Comparison of ENCODE assay signal across 9 mouse cellular contexts in genomic region chr4:21689492-21689941, GRCm38 (mm10). TPM values are rescaled to one million over a fixed set of nuclear protein-coding genes. Genes with fewer than 3 reads are reported as not detected.
DNase-seq lines count a peak whose midpoint lies in the region; ATAC-seq and TF ChIP-seq lines count a peak whose summit lies in the region.
"Had no signal": no experiment of that assay in that cellular context is flagged by ENCODE, and none has a peak within 500 bp of the region (broad histone marks: within the 10 kb centered on the region; RNA-seq: fewer than 3 reads in every experiment).

No protein-coding gene starts in this region.

- H3K4me1 ChIP-seq in forebrain, postnatal 0 days (ENCODE audit: insufficient read depth) = 0 out of 2 replicates have a peak, but pooled peaks cover 4% of the 10 kb centered on the region
- H3K4me1 ChIP-seq in midbrain, embryonic 14.5 days (ENCODE audit: control insufficient read depth, insufficient read depth, low read length) = peaks cover 13% of the 10 kb centered on the region

- WGBS in forebrain, postnatal 0 days = under 1% methylated on average over 18 of the region's 18 CpGs
- WGBS in midbrain, embryonic 14.5 days = under 1% methylated on average over 18 of the region's 18 CpGs

- peak; percentile 87 for DNase-seq in heart, adult 11 months
- DNase-seq in heart, postnatal 10 days = no peak
- DNase-seq in R1 (ENCODE audit: low read depth, low spot score) = peak; percentile 31
- DNase-seq in forebrain, postnatal 0 days = peak; percentile 48
- peak; percentile 69 for DNase-seq in midbrain, embryonic 14.5 days
- DNase-seq in spleen, postnatal 4 days (ENCODE audit: low spot score in 2 of 2) = no peak
- no peak for DNase-seq in spleen, postnatal 10 days (ENCODE audit: low spot score in 2 of 2)
- DNase-seq in left cerebral cortex, adult 9 months (ENCODE audit: low spot score in 2 of 2) = no peak

- H3K27ac ChIP-seq in forebrain, postnatal 0 days (ENCODE audit: low read depth, low read length) = no peak overlapping the region
- H3K27ac ChIP-seq in midbrain, embryonic 14.5 days (replicated peaks; ENCODE audit: low read depth, low read length) = no peak overlapping the region

- peaks cover 76% of the 10 kb centered on the region for H3K27me3 ChIP-seq in forebrain, postnatal 0 days (ENCODE audit: insufficient read depth, low read length)
- H3K27me3 ChIP-seq in midbrain, embryonic 14.5 days (ENCODE audit: control insufficient read depth, insufficient read depth, low read length) = peaks cover 81% of the 10 kb centered on the region

- peak overlapping the region; percentile 65; the same call in 1 of the 2 replicates for H3K4me2 ChIP-seq in forebrain, postnatal 0 days (ENCODE audit: low read depth)
- peak overlapping the region; percentile 77 for H3K4me2 ChIP-seq in midbrain, embryonic 14.5 days (ENCODE audit: low read length)

- no peak for TF ChIP-seq CTCF in forebrain, postnatal 0 days (IDR thresholded peaks at IDR 0.05; ENCODE audit: low read depth)

- no peaks in the 10 kb centered on the region for H3K36me3 ChIP-seq in forebrain, postnatal 0 days (ENCODE audit: insufficient read depth)
- no peaks in the 10 kb centered on the region for H3K36me3 ChIP-seq in midbrain, embryonic 14.5 days (ENCODE audit: control insufficient read depth, insufficient read depth, low read length)

- H3K4me3 ChIP-seq in forebrain, postnatal 0 days (ENCODE audit: low read depth, low read length) = no peak overlapping the region; the same call in 1 of the 2 replicates
- H3K4me3 ChIP-seq in midbrain, embryonic 14.5 days (replicated peaks; ENCODE audit: low read depth, low read length) = peak overlapping the region; percentile 39; the same call in 1 of the 2 replicates

- ATAC-seq in forebrain, postnatal 0 days = no peak
- ATAC-seq in midbrain, embryonic 14.5 days (ENCODE audit: low FRiP score, low TSS enrichment) = peak; percentile 24; the same call in 1 of the 2 replicates

- no peak overlapping the region for H3K9ac ChIP-seq in forebrain, postnatal 0 days
- no peak overlapping the region for H3K9ac ChIP-seq in midbrain, embryonic 14.5 days (replicated peaks; ENCODE audit: low read length)

- 0 out of 2 replicates have a peak, but pooled peaks cover 6% of the 10 kb centered on the region for H3K9me3 ChIP-seq in forebrain, postnatal 0 days (ENCODE audit: low read length)
- H3K9me3 ChIP-seq in midbrain, embryonic 14.5 days (ENCODE audit: control insufficient read depth, low read length) = 0 out of 2 replicates have a peak, but pooled peaks cover 3% of the 10 kb centered on the region

- intact Hi-C loops in heart, postnatal 10 days (cut with DNase I) = loop anchor here (5.0 kb wide), 1 partner anchor 793 kb away; no protein-coding TSS in a partner anchor

RNA-seq across cellular contexts. Expression of gene Prdm13, which starts 3.8 kb away (rescaled TPM):
- not detected for total RNA-seq in heart, postnatal 10 days (2021)
- 0.38 and 1.5 TPM in 2 replicates for total RNA-seq in forebrain, postnatal 0 days (2014; rRNA removed)
- not detected in 2 replicates for polyA plus RNA-seq in forebrain, postnatal 0 days (2015; fragmentation: Nextera tagmentation; extraction: Ambion mirVana)
- 0.42 and 0.63 TPM in 2 replicates for polyA plus RNA-seq in midbrain, embryonic 14.5 days (2014; fragmentation: Nextera tagmentation; extraction: Ambion mirVana)
- polyA plus RNA-seq: gonadal fat pad, adult 2 months had no signal

RNA-seq across cellular contexts. Expression of gene Ccnc, which starts 38.0 kb away (rescaled TPM):
- total RNA-seq in heart, postnatal 10 days (2021) = 10 to 100 TPM; 13.9 to 18.1 TPM
- 40.8 and 47.5 TPM in 2 replicates for total RNA-seq in forebrain, postnatal 0 days (2014; rRNA removed)
- polyA plus RNA-seq in forebrain, postnatal 0 days (2015; fragmentation: Nextera tagmentation; extraction: Ambion mirVana) = 44.2 and 56.0 TPM in 2 replicates
- 78.0 and 80.0 TPM in 2 replicates for polyA plus RNA-seq in midbrain, embryonic 14.5 days (2014; fragmentation: Nextera tagmentation; extraction: Ambion mirVana)

Comparison
In these comparisons a context has a peak if more than half of its experiments do, and no peak if none do; other contexts are left out.
1. DNase-seq: peak in heart, adult 11 months (single experiment), R1 (single experiment), forebrain, postnatal 0 days (single experiment) and midbrain, embryonic 14.5 days (single experiment); none in heart, postnatal 10 days (0 of 2), spleen, postnatal 4 days (0 of 2), spleen, postnatal 10 days (0 of 2) and left cerebral cortex, adult 9 months (0 of 2).